Mouse (Mus musculus) mouse embryonic stem cell (cell line): ENCODE measurements at regions not wholly inside any gene's neighbourhood (a gene's known extent, or its start where the extent isn't known, plus 50 kb on each side); places are given as distances from the start of the nearest gene placed in this dataset.
"Not testable (repeated sequence)": the region's sequence is repeated elsewhere in the genome, so short reads cannot be mapped to it uniquely, and the experiment has no call there.

Experiments
- in situ Hi-C, 2 experiments: fragments of 300-500 bp; cut with MboI; formaldehyde crosslinking; loops; 1 replicate in 1 of 2; 3 replicates in 1 of 2; pipeline ENCODE4 v1.14.3; 2019 to 2020; ENCODE audit warnings: low sequenced_read_pairs in 2 of 2, low pct_unique_long_range_greater_than_20kb in 1 of 2, mixed read lengths in 1 of 2; ENCODE audit not compliant: unreplicated experiment in 1 of 2

GRCm38 (mm10) chr10:8136662-8137061 is 180.6 kb upstream of the Tab2 start:
- in situ Hi-C loops = no loop called here

- in situ Hi-C loops = no loop called here
These were observed 179.2 kb upstream of the Tab2 start for GRCm38 (mm10) chr10:8135272-8135671.

- in situ Hi-C loops = no loop called here
These were observed 178.4 kb upstream of the Tab2 start for GRCm38 (mm10) chr10:8134398-8134797.

GRCm38 (mm10) chr10:8133451-8133952 is 177.5 kb upstream of the Tab2 start:
- in situ Hi-C loops = no loop called here

GRCm38 (mm10) chr10:8132795-8133194 is 176.8 kb upstream of the Tab2 start:
- in situ Hi-C loops = no loop called here

GRCm38 (mm10) chr10:8130472-8131241 is 174.6 kb upstream of the Tab2 start:
- in situ Hi-C loops = no loop called here

- in situ Hi-C loops = no loop called here
These were observed 174.0 kb upstream of the Tab2 start for GRCm38 (mm10) chr10:8130057-8130456.

- in situ Hi-C loops = no loop called here
These were observed 168.1 kb upstream of the Tab2 start for GRCm38 (mm10) chr10:8124124-8124523.

GRCm38 (mm10) chr10:8121895-8122294 is 165.9 kb upstream of the Tab2 start:
- in situ Hi-C loops = no loop called here

GRCm38 (mm10) chr10:8116821-8117220 is 160.8 kb upstream of the Tab2 start:
- in situ Hi-C loops = no loop called here

GRCm38 (mm10) chr10:8114932-8115331 is 158.9 kb upstream of the Tab2 start:
- in situ Hi-C loops = not testable (repeated sequence)

- in situ Hi-C loops = no loop called here
These were observed 158.5 kb upstream of the Tab2 start for GRCm38 (mm10) chr10:8114530-8114929.

- in situ Hi-C loops = no loop called here
These were observed 144.5 kb upstream of the Tab2 start for GRCm38 (mm10) chr10:8100489-8100888.

GRCm38 (mm10) chr10:8095924-8096323 is 139.9 kb upstream of the Tab2 start:
- in situ Hi-C loops = loop anchor here in 1 of 2 experiments (10.0 kb wide), 1 partner anchor 99 kb away; no protein-coding TSS in a partner anchor

GRCm38 (mm10) chr10:8095206-8095605 is 139.2 kb upstream of the Tab2 start:
- in situ Hi-C loops = loop anchor here in 1 of 2 experiments (10.0 kb wide), 1 partner anchor 100 kb away; no protein-coding TSS in a partner anchor

GRCm38 (mm10) chr10:8091871-8092552 is 136.0 kb upstream of the Tab2 start:
- in situ Hi-C loops = loop anchor here in 1 of 2 experiments (10.0 kb wide), 1 partner anchor 103 kb away; no protein-coding TSS in a partner anchor

- in situ Hi-C loops = no loop called here
These were observed 133.3 kb upstream of the Tab2 start for GRCm38 (mm10) chr10:8089296-8089695.

GRCm38 (mm10) chr10:8088737-8089136 is 132.7 kb upstream of the Tab2 start:
- in situ Hi-C loops = no loop called here

GRCm38 (mm10) chr10:8088321-8088720 is 132.3 kb upstream of the Tab2 start:
- in situ Hi-C loops = no loop called here
